Mouse (Mus musculus): ENCODE measurements at regions not wholly inside any gene's neighbourhood (a gene's known extent, or its start where the extent isn't known, plus 50 kb on each side); places are given as distances from the start of the nearest gene placed in this dataset.

DNA sequence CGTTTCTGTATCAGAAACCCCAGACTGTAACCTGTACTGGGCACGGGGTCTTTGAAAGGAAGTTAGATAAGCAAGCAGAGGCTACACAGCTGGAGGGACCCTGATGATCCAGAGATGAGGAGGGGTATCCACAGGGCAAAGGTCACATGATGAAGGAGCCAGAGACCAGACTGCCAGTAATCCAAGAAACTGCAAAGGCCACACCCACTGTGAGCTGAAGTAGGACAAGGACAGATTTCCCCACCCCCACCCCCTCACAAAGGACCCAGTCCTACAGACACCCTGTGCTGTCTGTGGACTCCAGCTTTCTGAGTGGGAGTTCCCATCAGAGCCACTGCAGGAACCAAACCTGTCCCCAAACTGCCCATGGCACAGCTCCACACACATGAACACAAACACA lies 124.9 kb upstream of the A430005L14Rik start:
- Histone ChIP-seq H3K4me3 (ENCODE audit: insufficient read depth in 1 of 2, low read depth in 2 of 2, low read length in 2 of 2) (no peak overlapping the region), H3K9me3 (ENCODE audit: control insufficient read depth, low read length) (no peaks in the 10 kb centered on the region), H3K9ac (replicated peaks) (no peak overlapping the region), H3K27ac (no peak overlapping the region), H3K36me3 (replicated peaks; ENCODE audit: control insufficient read depth, insufficient read depth, low read depth) (no peaks in the 10 kb centered on the region), H3K4me1 (replicated peaks; ENCODE audit: control insufficient read depth in 2 of 2, insufficient read depth in 2 of 2, low read length in 1 of 2) (no peaks in the 10 kb centered on the region), H3K4me2 (ENCODE audit: low read depth) (no peak overlapping the region), H3K27me3 (ENCODE audit: control insufficient read depth, insufficient read depth, low read length) (no peaks in the 10 kb centered on the region)
- no peak for DNase-seq (ENCODE audit: low read depth in 3 of 3, low spot score in 3 of 3)
- no peak for ATAC-seq (ENCODE audit: insufficient read depth)
- WGBS (ENCODE audit: insufficient replicate concordance), result 62% methylated on average over 2 of the region's 2 CpGs
- TF ChIP-seq CTCF (IDR thresholded peaks at IDR 0.05; ENCODE audit: low read depth), result no peak
- TF ChIP-seq EP300 (IDR thresholded peaks at IDR 0.05; ENCODE audit: low read depth), result no peak

DNA sequence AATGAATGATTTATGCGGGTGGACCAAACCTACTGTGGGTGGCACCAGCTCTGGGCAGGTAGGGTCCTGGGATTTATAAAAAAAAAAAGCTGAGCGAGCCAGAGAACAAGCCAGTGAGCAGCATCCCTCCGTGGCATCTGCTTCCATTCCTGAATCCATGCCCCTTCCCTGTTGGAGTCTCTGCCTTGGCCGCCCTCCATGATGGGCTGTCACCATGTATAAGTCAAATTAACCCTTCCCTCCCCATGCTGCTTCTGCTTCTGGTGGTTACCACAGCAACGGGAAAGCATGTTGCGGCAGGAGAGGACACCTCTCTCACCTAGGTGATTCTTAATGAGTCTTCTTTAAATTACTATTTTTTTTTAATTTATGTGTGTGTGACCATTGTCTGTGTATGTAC lies 112.3 kb upstream of the A430005L14Rik start:
- Histone ChIP-seq H3K27ac (no peak overlapping the region), H3K4me2 (ENCODE audit: low read depth) (no peak overlapping the region), H3K4me1 (replicated peaks; ENCODE audit: control insufficient read depth in 2 of 2, insufficient read depth in 2 of 2, low read length in 1 of 2) (no peaks in the 10 kb centered on the region), H3K36me3 (replicated peaks; ENCODE audit: control insufficient read depth, insufficient read depth, low read depth) (no peaks in the 10 kb centered on the region), H3K9ac (replicated peaks) (no peak overlapping the region), H3K4me3 (ENCODE audit: insufficient read depth in 1 of 2, low read depth in 2 of 2, low read length in 2 of 2) (no peak overlapping the region), H3K9me3 (ENCODE audit: control insufficient read depth, low read length) (no peaks in the 10 kb centered on the region), H3K27me3 (ENCODE audit: control insufficient read depth, insufficient read depth, low read length) (no peaks in the 10 kb centered on the region)
- ATAC-seq (ENCODE audit: insufficient read depth), result no peak
- TF ChIP-seq EP300 (IDR thresholded peaks at IDR 0.05; ENCODE audit: low read depth), result no peak
- TF ChIP-seq CTCF (IDR thresholded peaks at IDR 0.05; ENCODE audit: low read depth), result no peak
- WGBS (ENCODE audit: insufficient replicate concordance), result 67% methylated on average over 6 of the region's 6 CpGs
- no peak for DNase-seq (ENCODE audit: low read depth in 3 of 3, low spot score in 3 of 3)

- Histone ChIP-seq H3K4me2 (ENCODE audit: low read depth) (no peak overlapping the region), H3K27ac (no peak overlapping the region), H3K9me3 (ENCODE audit: control insufficient read depth, low read length) (no peaks in the 10 kb centered on the region), H3K27me3 (ENCODE audit: control insufficient read depth, insufficient read depth, low read length) (no peaks in the 10 kb centered on the region), H3K4me1 (replicated peaks; ENCODE audit: control insufficient read depth in 2 of 2, insufficient read depth in 2 of 2, low read length in 1 of 2) (no peaks in the 10 kb centered on the region), H3K4me3 (ENCODE audit: insufficient read depth in 1 of 2, low read depth in 2 of 2, low read length in 2 of 2) (no peak overlapping the region), H3K36me3 (replicated peaks; ENCODE audit: control insufficient read depth, insufficient read depth, low read depth) (no peaks in the 10 kb centered on the region), H3K9ac (replicated peaks) (no peak overlapping the region)
- 56% methylated on average over 3 of the region's 3 CpGs for WGBS (ENCODE audit: insufficient replicate concordance)
- DNase-seq (ENCODE audit: low read depth in 3 of 3, low spot score in 3 of 3), result no peak
- no peak for TF ChIP-seq CTCF (IDR thresholded peaks at IDR 0.05; ENCODE audit: low read depth)
- no peak for TF ChIP-seq EP300 (IDR thresholded peaks at IDR 0.05; ENCODE audit: low read depth)
- no peak for ATAC-seq (ENCODE audit: insufficient read depth)
Measured at GRCm38 (mm10) chr4:153848274-153848673, 108.8 kb upstream of the A430005L14Rik start.

GRCm38 (mm10) chr4:153850186-153850585 lies 106.9 kb upstream of the A430005L14Rik start:
- Histone ChIP-seq H3K9ac (replicated peaks) (no peak overlapping the region), H3K9me3 (ENCODE audit: control insufficient read depth, low read length) (no peaks in the 10 kb centered on the region), H3K4me3 (ENCODE audit: insufficient read depth in 1 of 2, low read depth in 2 of 2, low read length in 2 of 2) (no peak overlapping the region), H3K4me2 (ENCODE audit: low read depth) (no peak overlapping the region), H3K27ac (no peak overlapping the region), H3K4me1 (replicated peaks; ENCODE audit: control insufficient read depth in 2 of 2, insufficient read depth in 2 of 2, low read length in 1 of 2) (no peaks in the 10 kb centered on the region), H3K27me3 (ENCODE audit: control insufficient read depth, insufficient read depth, low read length) (no peaks in the 10 kb centered on the region), H3K36me3 (replicated peaks; ENCODE audit: control insufficient read depth, insufficient read depth, low read depth) (no peaks in the 10 kb centered on the region)
- 64% methylated on average over 11 of the region's 11 CpGs for WGBS (ENCODE audit: insufficient replicate concordance)
- ATAC-seq (ENCODE audit: insufficient read depth) (no peak), DNase-seq (ENCODE audit: low read depth in 3 of 3, low spot score in 3 of 3) (no peak)
- no peak for TF ChIP-seq EP300 (IDR thresholded peaks at IDR 0.05; ENCODE audit: low read depth)
- no peak for TF ChIP-seq CTCF (IDR thresholded peaks at IDR 0.05; ENCODE audit: low read depth)

- H3K27ac ChIP-seq, result no peak overlapping the region
- H3K9ac ChIP-seq (replicated peaks), result no peak overlapping the region
- no peak overlapping the region for H3K4me2 ChIP-seq (ENCODE audit: low read depth)
- no peaks in the 10 kb centered on the region for H3K4me1 ChIP-seq (replicated peaks; ENCODE audit: control insufficient read depth in 2 of 2, insufficient read depth in 2 of 2, low read length in 1 of 2)
- 53% methylated on average over 9 of the region's 9 CpGs for WGBS (ENCODE audit: insufficient replicate concordance)
- DNase-seq (ENCODE audit: low read depth in 3 of 3, low spot score in 3 of 3), result no peak
- H3K27me3 ChIP-seq (ENCODE audit: control insufficient read depth, insufficient read depth, low read length), result no peaks in the 10 kb centered on the region
- TF ChIP-seq EP300 (IDR thresholded peaks at IDR 0.05; ENCODE audit: low read depth) (no peak), CTCF (IDR thresholded peaks at IDR 0.05; ENCODE audit: low read depth) (no peak)
- H3K36me3 ChIP-seq (replicated peaks; ENCODE audit: control insufficient read depth, insufficient read depth, low read depth), result no peaks in the 10 kb centered on the region
- H3K4me3 ChIP-seq (ENCODE audit: insufficient read depth in 1 of 2, low read depth in 2 of 2, low read length in 2 of 2), result no peak overlapping the region
- no peak for ATAC-seq (ENCODE audit: insufficient read depth)
- no peaks in the 10 kb centered on the region for H3K9me3 ChIP-seq (ENCODE audit: control insufficient read depth, low read length)
Measured at GRCm38 (mm10) chr4:153854084-153854747, 102.8 kb upstream of the A430005L14Rik start.
